Mouse (Mus musculus) liver, adult 2 months (tissue): ENCODE measurements around the gene 4930402F06Rik.

ENCODE experiments used
- CTCF ChIP-seq: fragments of 200-500 bp; IDR thresholded peaks from 2 replicates; pipeline ENCODE4 v1.5.1; 2011; ENCODE audit warnings: low read depth, low read length, control low read depth
- POLR2A ChIP-seq: fragments of 200-500 bp; IDR thresholded peaks from 2 replicates; pipeline ENCODE4 v1.6.1; 2011; ENCODE audit warnings: low read length, control low read depth; ENCODE audit not compliant: insufficient read depth; ENCODE audit errors: extremely low read depth

- TF ChIP-seq CTCF: no peak
- TF ChIP-seq POLR2A: no peak
Measured at GRCm38 (mm10) chr2:35419243-35419642, 22.3 kb upstream of the 4930402F06Rik start.
